Mouse (Mus musculus) lung, postnatal 0 days (tissue): ENCODE measurements around the gene H2afj.

Experiments used
- CTCF ChIP-seq: IDR thresholded peaks from 2 replicates; pipeline ENCODE4 v1.5.1; 2016; ENCODE audit warnings: antibody characterized with exemption, mild to moderate bottlenecking
- EP300 ChIP-seq: IDR thresholded peaks from 2 replicates; pipeline ENCODE4 v1.6.1; 2016; ENCODE audit warnings: antibody characterized with exemption, mild to moderate bottlenecking, control low read depth

- no peak for TF ChIP-seq CTCF
- TF ChIP-seq EP300 = no peak
These were observed 14.1 kb upstream of the H2afj start for GRCm38 (mm10) chr6:136793831-136794525.
